Mouse (Mus musculus) E14TG2a.4 (cell line): ENCODE measurements around the gene Npas3.

ENCODE experiments used
- CTCF ChIP-seq: conservative IDR thresholded peaks from 2 replicates; pipeline ENCODE4 v1.5.1; 2014; ENCODE audit warnings: low read length
- NANOG ChIP-seq: IDR thresholded peaks from 2 replicates; pipeline ENCODE4 v1.6.1; 2014; ENCODE audit warnings: borderline replicate concordance, low read length, mixed read lengths
- POU5F1 ChIP-seq: IDR thresholded peaks from 2 replicates; pipeline ENCODE4 v1.6.1; 2014; ENCODE audit warnings: low read length, borderline replicate concordance

- TF ChIP-seq CTCF (no peak), NANOG (no peak), POU5F1 (no peak)
These were observed 332.7 kb downstream of the Npas3 start for GRCm38 (mm10) chr12:53581181-53581580.
